Mouse (Mus musculus): ENCODE data around the gene Rab25. TPM values are rescaled to one million over a fixed set of nuclear protein-coding genes. Genes with fewer than 3 reads are reported as not detected.

The Rab25 gene
- 0.32 TPM for polyA plus RNA-seq (2017; shearing (Covaris generic))

GRCm38 (mm10) chr3:88548180-88548917 is at the start of gene Rab25:
TSS of gene Rab25 (minus strand) at chr3:88548300.

GRCm38 (mm10) chr3:88575540-88575939 is 27.4 kb upstream of the Rab25 start, which contains the start of gene Ssr2:
TSS of gene Ssr2 (plus strand) at chr3:88575876.

GRCm38 (mm10) chr3:88553525-88553879 is 5.4 kb upstream of the Rab25 start, which contains the start of gene Ubqln4:
TSS of gene Ubqln4 (plus strand) at chr3:88553758.

GRCm38 (mm10) chr3:88552676-88553524 is 4.8 kb upstream of the Rab25 start, which contains the start of gene Lamtor2:
TSS of gene Lamtor2 (minus strand) at chr3:88553074.

GRCm38 (mm10) chr3:88532299-88532674 is 15.8 kb downstream of the Rab25 start, which contains the start of gene Mex3a:
TSS of gene Mex3a (plus strand) at chr3:88532395.

GRCm38 (mm10) chr3:88509692-88510420 is 38.2 kb downstream of the Rab25 start, which contains the start of gene Lmna:
TSS of gene Lmna (minus strand) at chr3:88509956.

Other genes with a start within 250 kb of the Rab25 start
- gene Glmp, start 223.3 kb downstream of the Rab25 start, polyA plus RNA-seq (2017; shearing (Covaris generic)), result 136 TPM
- 1.1 TPM for gene Tmem79, start 212.2 kb downstream of the Rab25 start, polyA plus RNA-seq (2017; shearing (Covaris generic))
- gene Smg5, start 212.0 kb downstream of the Rab25 start, polyA plus RNA-seq (2017; shearing (Covaris generic)), result 63.0 TPM
- gene Paqr6, start 183.7 kb downstream of the Rab25 start, polyA plus RNA-seq (2017; shearing (Covaris generic)), result not detected
- not detected for gene Bglap3, start 175.6 kb downstream of the Rab25 start, polyA plus RNA-seq (2017; shearing (Covaris generic))
- gene Bglap2, start 169.6 kb downstream of the Rab25 start, polyA plus RNA-seq (2017; shearing (Covaris generic)), result not detected
- gene Bglap, start 163.8 kb downstream of the Rab25 start, polyA plus RNA-seq (2017; shearing (Covaris generic)), result not detected
- 48.2 TPM for gene Pmf1, start 138.0 kb downstream of the Rab25 start, polyA plus RNA-seq (2017; shearing (Covaris generic))
- gene Slc25a44, start 123.2 kb downstream of the Rab25 start, polyA plus RNA-seq (2017; shearing (Covaris generic)), result 17.4 TPM
- gene Sema4a, start 87.1 kb downstream of the Rab25 start, polyA plus RNA-seq (2017; shearing (Covaris generic)), result 177 TPM
- gene Lmna, start 38.3 kb downstream of the Rab25 start, polyA plus RNA-seq (2017; shearing (Covaris generic)), result 27.4 TPM
- 0.20 TPM for gene Mex3a, start 15.9 kb downstream of the Rab25 start, polyA plus RNA-seq (2017; shearing (Covaris generic))
- gene Lamtor2, start 4.8 kb upstream of the Rab25 start, polyA plus RNA-seq (2017; shearing (Covaris generic)), result 107 TPM
- gene Ubqln4, start 5.5 kb upstream of the Rab25 start, polyA plus RNA-seq (2017; shearing (Covaris generic)), result 52.6 TPM
- 66.4 TPM for gene Ssr2, start 27.6 kb upstream of the Rab25 start, polyA plus RNA-seq (2017; shearing (Covaris generic))
- 64.4 TPM for gene Arhgef2, start 57.7 kb upstream of the Rab25 start, polyA plus RNA-seq (2017; shearing (Covaris generic))
- gene Rxfp4, start 104.8 kb upstream of the Rab25 start, polyA plus RNA-seq (2017; shearing (Covaris generic)), result not detected
- 155 TPM for gene Khdc4, start 137.5 kb upstream of the Rab25 start, polyA plus RNA-seq (2017; shearing (Covaris generic))
- 27.8 TPM for gene Rit1, start 168.5 kb upstream of the Rab25 start, polyA plus RNA-seq (2017; shearing (Covaris generic))
- gene Syt11, start 226.9 kb upstream of the Rab25 start, polyA plus RNA-seq (2017; shearing (Covaris generic)), result 18.1 TPM